Mouse (Mus musculus): Measurements from ENCODE around the gene Lyl1. TPM values are rescaled to one million over a fixed set of nuclear protein-coding genes. Genes with fewer than 3 reads are reported as not detected.

The Lyl1 gene
- polyA plus RNA-seq, 1 experiment from 2014 or later = 3.8 TPM

- H3K27me3 ChIP-seq (ENCODE audit: control insufficient read depth, insufficient read depth, low read length) = peaks cover 39% of the 10 kb centered on the region
- H3K36me3 ChIP-seq (ENCODE audit: control insufficient read depth, insufficient read depth, low read length) = no peaks in the 10 kb centered on the region
- no peaks in the 10 kb centered on the region for H3K9me3 ChIP-seq (ENCODE audit: control insufficient read depth, low read length)
- no peak for DNase-seq
- H3K4me2 ChIP-seq (ENCODE audit: low read length) = no peak overlapping the region
- WGBS = 55% methylated on average over 2 of the region's 2 CpGs
- H3K4me1 ChIP-seq (ENCODE audit: control insufficient read depth, insufficient read depth, low read length) = peaks cover 32% of the 10 kb centered on the region
- H3K9ac ChIP-seq (replicated peaks; ENCODE audit: low read length) = no peak overlapping the region
- no peak overlapping the region for H3K4me3 ChIP-seq (replicated peaks; ENCODE audit: low read depth, low read length)
- no peak for ATAC-seq (ENCODE audit: low FRiP score, low TSS enrichment)
- H3K27ac ChIP-seq (replicated peaks; ENCODE audit: low read depth, low read length) = no peak overlapping the region
Measured at GRCm38 (mm10) chr8:84735597-84735996, 34.3 kb downstream of the Lyl1 start.

DNA sequence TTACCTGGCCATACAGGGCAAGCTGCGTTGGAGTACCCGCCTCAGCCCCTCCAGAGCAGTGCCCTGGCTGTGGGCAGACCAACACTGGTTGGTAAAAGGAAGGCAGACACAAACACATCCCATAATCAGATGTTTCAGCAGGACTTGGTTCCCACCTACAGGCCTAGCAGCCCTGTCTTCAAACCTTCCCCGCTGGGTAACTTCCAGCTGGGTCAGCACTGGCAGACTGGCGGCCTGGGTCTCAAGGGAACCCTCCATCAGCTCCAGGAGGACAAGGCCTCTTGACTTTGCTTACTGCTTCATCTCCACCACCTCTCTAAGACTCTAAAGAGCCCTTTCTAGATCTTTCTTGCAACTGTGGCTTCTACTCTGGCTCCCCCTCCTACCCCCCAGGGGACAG lies 35.3 kb downstream of the Lyl1 start:
- H3K27me3 ChIP-seq (ENCODE audit: control insufficient read depth, insufficient read depth, low read length) = peaks cover 48% of the 10 kb centered on the region
- no peak overlapping the region for H3K27ac ChIP-seq (replicated peaks; ENCODE audit: low read depth, low read length)
- no peak for ATAC-seq (ENCODE audit: low FRiP score, low TSS enrichment)
- DNase-seq = no peak
- H3K4me1 ChIP-seq (ENCODE audit: control insufficient read depth, insufficient read depth, low read length) = peaks cover 22% of the 10 kb centered on the region
- WGBS = 74% methylated on average over 4 of the region's 4 CpGs
- no peak overlapping the region for H3K4me2 ChIP-seq (ENCODE audit: low read length)
- H3K36me3 ChIP-seq (ENCODE audit: control insufficient read depth, insufficient read depth, low read length) = no peaks in the 10 kb centered on the region
- no peak overlapping the region for H3K4me3 ChIP-seq (replicated peaks; ENCODE audit: low read depth, low read length)
- no peaks in the 10 kb centered on the region for H3K9me3 ChIP-seq (ENCODE audit: control insufficient read depth, low read length)
- no peak overlapping the region for H3K9ac ChIP-seq (replicated peaks; ENCODE audit: low read length)

DNA sequence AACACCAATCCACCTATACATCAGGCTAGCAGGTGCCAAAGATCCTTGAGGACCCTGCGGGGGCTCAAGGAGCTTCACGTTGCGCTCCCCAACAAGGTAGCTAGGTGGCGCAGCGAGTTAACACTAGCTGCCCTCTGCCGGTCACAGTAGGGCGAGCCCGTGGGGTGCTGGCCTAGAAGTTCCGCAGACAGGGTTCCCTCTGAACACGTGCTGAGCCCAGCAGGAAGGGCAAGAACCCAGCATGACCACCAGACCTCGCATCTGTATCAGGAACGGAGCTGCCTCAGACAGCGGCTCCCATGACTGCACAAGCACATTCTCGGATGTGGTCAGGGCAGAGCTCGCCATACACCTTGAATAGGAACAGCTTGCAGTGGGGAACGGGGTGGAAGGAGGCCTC lies 36.4 kb downstream of the Lyl1 start:
- Histone ChIP-seq H3K4me1 (ENCODE audit: control insufficient read depth, insufficient read depth, low read length) (peaks cover 22% of the 10 kb centered on the region), H3K36me3 (ENCODE audit: control insufficient read depth, insufficient read depth, low read length) (no peaks in the 10 kb centered on the region), H3K4me2 (ENCODE audit: low read length) (peak overlapping the region; percentile 19), H3K27ac (replicated peaks; ENCODE audit: low read depth, low read length) (no peak overlapping the region), H3K27me3 (ENCODE audit: control insufficient read depth, insufficient read depth, low read length) (peaks cover 59% of the 10 kb centered on the region), H3K9me3 (ENCODE audit: control insufficient read depth, low read length) (no peaks in the 10 kb centered on the region), H3K9ac (replicated peaks; ENCODE audit: low read length) (no peak overlapping the region), H3K4me3 (replicated peaks; ENCODE audit: low read depth, low read length) (no peak overlapping the region)
- WGBS = 3% methylated on average over 16 of the region's 16 CpGs
- DNase-seq (peak; percentile 89), ATAC-seq (ENCODE audit: low FRiP score, low TSS enrichment) (peak; percentile 32; the same call in 1 of the 2 replicates)

GRCm38 (mm10) chr8:84738266-84738665 lies 37.0 kb downstream of the Lyl1 start:
- Histone ChIP-seq H3K27me3 (ENCODE audit: control insufficient read depth, insufficient read depth, low read length) (peaks cover 65% of the 10 kb centered on the region), H3K9me3 (ENCODE audit: control insufficient read depth, low read length) (no peaks in the 10 kb centered on the region), H3K27ac (replicated peaks; ENCODE audit: low read depth, low read length) (no peak overlapping the region), H3K36me3 (ENCODE audit: control insufficient read depth, insufficient read depth, low read length) (no peaks in the 10 kb centered on the region), H3K4me1 (ENCODE audit: control insufficient read depth, insufficient read depth, low read length) (peaks cover 24% of the 10 kb centered on the region), H3K4me2 (ENCODE audit: low read length) (no peak overlapping the region), H3K4me3 (replicated peaks; ENCODE audit: low read depth, low read length) (no peak overlapping the region), H3K9ac (replicated peaks; ENCODE audit: low read length) (peak overlapping the region; percentile 9; the same call in 1 of the 2 replicates)
- 10% methylated on average over 10 of the region's 10 CpGs for WGBS
- ATAC-seq (ENCODE audit: low FRiP score, low TSS enrichment) (no peak), DNase-seq (no peak)

DNA sequence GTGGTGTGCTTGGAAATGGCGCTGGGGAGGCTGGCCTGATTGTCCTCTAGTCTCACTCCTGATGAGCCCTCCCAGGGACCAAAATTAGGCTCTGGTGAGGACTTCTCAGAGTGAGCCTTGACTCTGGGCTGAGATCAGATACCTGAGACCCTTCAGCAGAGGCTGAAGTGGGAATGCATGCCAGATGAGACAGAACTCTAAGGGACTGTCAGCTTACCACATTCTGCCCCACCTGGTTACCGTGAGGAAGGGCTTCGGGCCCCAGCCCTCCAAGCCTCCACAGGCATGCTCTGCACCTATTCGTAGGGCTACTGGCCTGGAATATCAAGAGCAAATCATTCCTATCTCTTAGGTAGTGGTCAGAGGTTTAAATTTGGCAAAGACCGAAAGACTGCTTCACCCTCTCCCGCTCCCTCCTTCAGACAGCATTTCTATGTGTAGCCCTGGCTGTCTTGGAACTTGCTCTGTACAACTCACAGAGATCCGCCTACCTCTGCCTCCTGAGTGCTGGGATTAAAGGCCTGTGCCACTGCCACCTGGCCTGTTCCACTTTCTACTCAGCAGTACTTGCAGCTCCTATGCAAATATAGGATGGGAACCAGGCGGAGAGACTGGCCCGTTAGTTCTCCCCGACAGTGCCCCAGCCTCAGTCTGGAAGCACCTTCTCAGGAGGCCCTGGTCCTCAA lies 37.6 kb downstream of the Lyl1 start:
- no peaks in the 10 kb centered on the region for H3K36me3 ChIP-seq (ENCODE audit: control insufficient read depth, insufficient read depth, low read length)
- H3K4me1 ChIP-seq (ENCODE audit: control insufficient read depth, insufficient read depth, low read length) = peaks cover 30% of the 10 kb centered on the region
- peak overlapping the region; percentile 9; the same call in 1 of the 2 replicates for H3K9ac ChIP-seq (replicated peaks; ENCODE audit: low read length)
- peaks cover 69% of the 10 kb centered on the region for H3K27me3 ChIP-seq (ENCODE audit: control insufficient read depth, insufficient read depth, low read length)
- no peak overlapping the region for H3K4me2 ChIP-seq (ENCODE audit: low read length)
- no peak overlapping the region for H3K4me3 ChIP-seq (replicated peaks; ENCODE audit: low read depth, low read length)
- no peaks in the 10 kb centered on the region for H3K9me3 ChIP-seq (ENCODE audit: control insufficient read depth, low read length)
- DNase-seq = no peak
- ATAC-seq (ENCODE audit: low FRiP score, low TSS enrichment) = no peak
- 34% methylated on average over 10 of the region's 10 CpGs for WGBS
- H3K27ac ChIP-seq (replicated peaks; ENCODE audit: low read depth, low read length) = no peak overlapping the region

DNA sequence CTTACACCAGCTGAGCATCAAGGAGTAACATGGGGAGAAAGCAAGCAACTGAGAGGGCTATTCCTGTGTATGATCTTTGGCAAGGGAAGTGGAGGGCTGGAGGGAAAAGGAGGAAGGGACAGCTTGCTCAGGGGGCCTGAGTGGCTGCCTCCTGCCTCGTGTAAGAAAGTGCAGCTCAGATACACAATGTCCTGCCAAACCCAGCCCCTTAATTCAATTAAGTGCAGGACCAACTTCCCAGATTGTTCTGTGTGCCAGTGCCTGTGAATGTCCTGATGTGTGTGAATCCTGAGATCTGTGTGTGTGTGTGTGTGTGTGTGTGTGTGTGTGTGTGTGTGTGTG lies 38.1 kb downstream of the Lyl1 start:
- WGBS = 6% methylated on average over 1 of the region's 1 CpGs
- Histone ChIP-seq H3K36me3 (ENCODE audit: control insufficient read depth, insufficient read depth, low read length) (no peaks in the 10 kb centered on the region), H3K4me3 (replicated peaks; ENCODE audit: low read depth, low read length) (no peak overlapping the region), H3K27me3 (ENCODE audit: control insufficient read depth, insufficient read depth, low read length) (peaks cover 69% of the 10 kb centered on the region), H3K9me3 (ENCODE audit: control insufficient read depth, low read length) (no peaks in the 10 kb centered on the region), H3K9ac (replicated peaks; ENCODE audit: low read length) (no peak overlapping the region), H3K4me2 (ENCODE audit: low read length) (no peak overlapping the region), H3K4me1 (ENCODE audit: control insufficient read depth, insufficient read depth, low read length) (peaks cover 35% of the 10 kb centered on the region), H3K27ac (replicated peaks; ENCODE audit: low read depth, low read length) (no peak overlapping the region)
- ATAC-seq (ENCODE audit: low FRiP score, low TSS enrichment) (no peak), DNase-seq (no peak)

GRCm38 (mm10) chr8:84740895-84741843 lies 39.9 kb downstream of the Lyl1 start:
- Histone ChIP-seq H3K36me3 (ENCODE audit: control insufficient read depth, insufficient read depth, low read length) (no peaks in the 10 kb centered on the region), H3K4me1 (ENCODE audit: control insufficient read depth, insufficient read depth, low read length) (peaks cover 49% of the 10 kb centered on the region), H3K9ac (replicated peaks; ENCODE audit: low read length) (no peak overlapping the region), H3K27ac (replicated peaks; ENCODE audit: low read depth, low read length) (no peak overlapping the region), H3K4me3 (replicated peaks; ENCODE audit: low read depth, low read length) (no peak overlapping the region), H3K4me2 (ENCODE audit: low read length) (no peak overlapping the region), H3K9me3 (ENCODE audit: control insufficient read depth, low read length) (no peaks in the 10 kb centered on the region), H3K27me3 (ENCODE audit: control insufficient read depth, insufficient read depth, low read length) (peaks cover 78% of the 10 kb centered on the region)
- ATAC-seq (ENCODE audit: low FRiP score, low TSS enrichment) (no peak), DNase-seq (no peak)
- 31% methylated on average over 13 of the region's 13 CpGs for WGBS

DNA sequence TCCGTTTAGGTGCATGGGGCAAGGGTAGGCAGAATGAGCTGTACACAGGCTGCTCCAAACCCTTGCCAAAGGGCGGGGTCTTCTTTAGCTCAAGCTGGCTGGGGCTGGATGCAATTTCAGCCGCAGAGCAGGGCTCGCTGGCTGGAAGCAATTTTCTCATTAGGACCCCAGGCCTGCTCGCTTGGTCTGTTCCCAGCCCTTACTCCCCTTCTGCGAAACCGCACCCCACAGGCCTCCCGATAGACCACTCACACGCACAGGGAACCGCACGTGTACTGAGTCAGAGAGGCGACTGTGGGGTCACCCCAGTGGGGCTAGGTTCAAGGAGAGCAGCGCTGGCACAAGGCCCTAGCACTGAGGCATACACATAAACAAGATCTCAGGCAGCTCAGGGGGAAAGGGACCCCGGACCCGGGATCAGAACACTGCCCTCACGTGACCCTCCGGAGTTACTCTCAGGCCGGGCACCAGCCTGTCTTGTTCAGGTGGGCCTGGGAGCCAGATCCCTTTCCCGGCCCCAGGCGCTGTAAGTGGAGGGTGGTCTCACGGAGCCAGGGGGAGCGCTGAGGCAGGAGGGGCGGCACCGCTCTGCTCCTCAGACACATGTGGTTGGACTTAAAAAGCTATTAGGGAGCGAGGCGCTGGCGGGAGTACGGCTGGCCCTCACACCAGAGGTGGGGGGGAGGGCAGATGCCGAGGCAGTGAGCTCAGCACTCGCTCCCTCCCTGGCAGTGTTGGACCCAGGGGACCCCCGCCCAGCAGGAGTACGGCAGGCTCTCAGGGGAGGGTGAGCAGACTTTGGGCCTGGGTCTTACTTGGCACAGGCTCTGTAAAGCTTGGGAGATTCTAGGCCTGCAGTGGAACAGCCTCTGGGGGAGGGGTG lies 41.2 kb downstream of the Lyl1 start:
- 5% methylated on average over 32 of the region's 32 CpGs for whole genome bisulfite sequencing

More for the DNA sequence above, 41.2 kb downstream of the Lyl1 start:
- Histone ChIP-seq H3K4me2 (ENCODE audit: low read length) (peak overlapping the region; percentile 24; the same call in 1 of the 2 replicates), H3K9me3 (ENCODE audit: control insufficient read depth, low read length) (no peaks in the 10 kb centered on the region), H3K36me3 (ENCODE audit: control insufficient read depth, insufficient read depth, low read length) (no peaks in the 10 kb centered on the region), H3K27ac (replicated peaks; ENCODE audit: low read depth, low read length) (peak overlapping the region; percentile 66), H3K4me1 (ENCODE audit: control insufficient read depth, insufficient read depth, low read length) (peaks cover 51% of the 10 kb centered on the region), H3K27me3 (ENCODE audit: control insufficient read depth, insufficient read depth, low read length) (peaks cover 72% of the 10 kb centered on the region), H3K9ac (replicated peaks; ENCODE audit: low read length) (no peak overlapping the region; the same call in 1 of the 2 replicates), H3K4me3 (replicated peaks; ENCODE audit: low read depth, low read length) (no peak overlapping the region)
- ATAC-seq (ENCODE audit: low FRiP score, low TSS enrichment) (peak; percentile 38; the same call in 1 of the 2 replicates), DNase-seq (peak; percentile 67)

All from midbrain, embryonic 14.5 days (tissue).